Mouse (Mus musculus): ENCODE measurements around the gene Ikzf3.

Gene Ikzf3

DNA sequence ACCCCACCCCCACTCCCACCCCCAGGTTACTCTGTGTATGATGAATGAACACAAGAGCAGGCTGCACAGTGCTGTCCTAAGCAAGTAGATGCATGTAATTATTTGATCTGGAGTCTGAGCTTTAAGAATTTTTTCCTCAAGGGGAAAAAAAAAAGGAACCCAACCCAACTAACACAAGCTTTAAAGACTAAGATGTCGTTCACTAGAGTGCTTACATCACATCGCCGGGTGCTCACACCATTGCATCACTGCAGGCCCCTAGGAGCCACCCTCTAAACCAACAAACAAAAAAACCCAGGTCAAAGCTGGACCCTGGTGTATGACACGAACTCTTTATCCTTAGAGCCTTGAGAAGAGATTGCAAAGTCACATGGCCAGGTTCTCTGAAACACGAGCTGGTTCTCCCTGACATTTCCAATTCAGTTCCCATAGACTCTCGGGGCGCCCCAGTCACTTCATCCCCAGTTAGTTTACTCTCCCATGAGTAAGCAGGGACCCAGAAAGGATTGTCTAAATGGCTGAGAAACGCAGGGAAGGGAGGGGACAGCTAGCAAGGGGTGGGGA lies 71.8 kb downstream of the Ikzf3 start:
- DNase-seq (ENCODE audit: low spot score) = no peak

DNA sequence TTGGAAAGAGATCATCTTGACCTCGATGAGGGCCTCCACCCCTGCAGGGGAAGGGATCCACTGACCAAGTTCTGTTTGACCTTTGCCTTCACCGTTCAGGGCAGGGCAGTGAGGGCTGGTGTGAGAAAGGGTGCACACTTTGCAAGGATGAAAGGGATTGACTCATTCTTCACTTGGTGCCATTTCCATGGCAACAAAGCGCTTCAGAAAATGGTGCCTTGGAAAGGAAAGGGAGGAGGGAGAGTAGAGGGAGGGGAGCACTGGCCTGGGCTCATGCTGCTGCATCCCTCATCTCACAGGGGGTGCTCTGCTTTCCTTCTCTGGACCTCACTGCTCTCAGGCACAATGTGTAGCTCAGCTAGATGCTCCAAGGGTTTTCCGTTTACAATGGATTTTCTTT lies 73.1 kb downstream of the Ikzf3 start:
- DNase-seq (ENCODE audit: low spot score) = no peak

DNA sequence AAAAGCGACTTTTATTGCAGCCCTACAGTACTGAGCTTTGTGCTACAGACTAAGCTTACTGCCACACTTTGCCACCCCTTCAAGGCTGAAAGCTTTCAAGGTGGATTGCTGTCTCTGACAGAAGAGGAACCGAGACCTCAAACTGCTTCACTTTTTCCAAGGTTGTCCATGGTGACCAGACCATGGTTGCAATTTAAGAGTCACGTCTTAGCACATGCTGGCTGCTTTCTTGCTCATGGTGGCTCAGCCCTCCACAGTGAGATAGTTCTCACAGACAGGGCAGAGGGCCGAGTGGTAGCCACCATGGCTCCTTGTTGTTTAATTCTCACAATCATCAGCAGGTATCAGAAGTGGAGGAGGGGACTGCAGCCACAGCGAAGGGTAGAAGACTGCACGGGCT lies 75.0 kb downstream of the Ikzf3 start:
- no peak for DNase-seq (ENCODE audit: low spot score)

DNA sequence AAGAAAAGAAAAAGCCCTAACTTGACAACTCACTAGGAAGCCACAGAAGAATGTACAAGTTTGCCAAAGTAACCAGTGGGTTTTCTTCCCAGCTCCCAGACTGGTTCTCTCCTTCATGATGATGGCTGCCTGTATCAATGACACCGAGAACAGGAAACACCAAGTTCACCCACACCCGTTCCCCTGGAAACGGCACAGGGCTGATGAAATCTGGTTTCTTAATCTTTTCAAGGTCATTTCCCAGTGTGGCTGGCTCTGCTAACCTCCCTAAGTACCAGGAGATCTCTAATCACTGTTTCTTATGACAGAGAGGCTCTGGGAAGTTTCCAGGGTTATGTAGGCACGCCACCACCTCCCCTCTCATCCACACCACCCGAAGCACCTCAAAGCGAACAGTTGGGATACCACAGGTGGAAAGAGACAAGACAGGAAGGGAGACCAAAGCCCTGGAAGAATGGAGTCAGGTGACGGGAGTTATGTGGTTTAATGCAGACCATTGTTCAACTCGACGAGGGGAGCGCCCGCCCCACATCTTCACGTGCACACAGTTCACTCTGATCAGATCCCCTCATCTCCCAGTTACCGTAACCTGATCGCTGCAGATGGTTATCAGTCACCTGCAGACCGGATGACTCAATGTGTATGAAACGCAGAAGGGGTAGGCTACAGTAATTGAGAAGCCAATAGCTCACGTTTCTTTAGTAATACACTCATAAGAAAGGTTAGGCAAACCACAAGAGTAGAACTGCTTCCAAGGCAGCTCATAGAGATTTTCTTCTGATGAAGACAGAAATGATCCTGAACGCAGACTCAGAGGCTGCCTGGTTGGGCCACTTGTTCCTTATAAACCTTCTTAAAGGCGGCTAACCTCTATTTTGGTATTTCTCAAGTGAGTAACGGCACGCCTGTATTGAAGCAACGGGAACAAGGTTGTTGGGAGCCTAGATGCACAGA lies 75.8 kb downstream of the Ikzf3 start:
- DNase-seq (ENCODE audit: low spot score) = peak; percentile 68

DNA sequence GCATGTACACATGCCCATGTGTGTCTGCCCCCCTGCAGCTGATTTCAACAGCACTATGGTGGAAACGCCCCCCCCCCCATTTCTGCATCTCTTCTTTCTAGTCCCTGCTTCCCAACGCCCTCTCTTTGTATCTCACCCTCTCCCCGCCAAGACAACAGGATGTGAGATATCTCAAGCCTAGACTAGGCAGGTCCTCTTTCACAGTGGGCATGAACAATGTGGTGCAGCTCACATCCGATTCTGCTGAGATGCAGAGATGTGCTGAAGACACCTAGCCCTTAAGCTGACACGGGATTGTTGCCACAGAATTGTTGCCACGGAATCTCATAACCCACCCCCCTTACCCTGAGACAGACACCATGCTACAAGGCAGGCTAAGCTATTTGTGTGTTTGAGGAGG lies 81.3 kb downstream of the Ikzf3 start:
- no peak for DNase-seq (ENCODE audit: low spot score)

DNA sequence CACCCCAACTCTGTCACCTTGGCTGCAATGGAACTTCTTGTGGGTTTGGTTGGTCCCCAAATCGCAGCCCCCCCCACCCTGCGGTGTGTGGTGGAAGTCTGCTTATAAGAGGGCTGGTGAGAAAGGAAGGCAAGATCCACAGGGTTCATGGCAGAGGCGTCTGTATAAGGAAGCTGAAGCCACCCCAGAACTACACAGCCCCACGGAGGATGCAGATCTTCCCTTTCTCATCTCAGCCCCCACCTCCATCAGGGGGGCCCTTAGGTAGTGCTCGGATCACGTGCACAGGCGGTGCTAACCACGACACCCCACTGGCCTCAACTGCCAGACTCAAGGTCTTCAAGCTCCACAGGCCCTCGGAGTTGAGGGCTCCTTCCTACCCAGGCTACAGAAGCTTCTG lies 81.9 kb downstream of the Ikzf3 start:
- DNase-seq (ENCODE audit: low spot score) = no peak

DNA sequence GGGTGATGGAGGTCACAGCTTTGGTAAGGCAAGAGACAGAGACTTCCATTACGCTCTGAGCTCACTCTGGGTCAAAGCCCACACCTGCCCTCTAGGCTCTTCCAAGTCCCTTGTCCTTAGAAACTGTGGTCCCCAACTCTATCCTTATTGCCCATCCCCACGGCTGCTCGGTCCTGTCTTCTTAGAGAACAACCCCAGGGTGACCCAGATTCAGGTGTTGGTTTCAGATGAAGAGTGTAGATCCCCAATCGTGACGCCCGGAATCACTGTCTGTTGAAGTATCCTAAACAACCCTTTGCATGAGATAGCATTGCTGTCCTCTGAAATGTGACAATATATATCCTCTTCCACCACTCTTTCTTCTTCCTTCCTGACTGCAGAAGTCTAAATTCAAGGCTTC lies 83.6 kb downstream of the Ikzf3 start:
- DNase-seq (ENCODE audit: low spot score) = no peak

DNA sequence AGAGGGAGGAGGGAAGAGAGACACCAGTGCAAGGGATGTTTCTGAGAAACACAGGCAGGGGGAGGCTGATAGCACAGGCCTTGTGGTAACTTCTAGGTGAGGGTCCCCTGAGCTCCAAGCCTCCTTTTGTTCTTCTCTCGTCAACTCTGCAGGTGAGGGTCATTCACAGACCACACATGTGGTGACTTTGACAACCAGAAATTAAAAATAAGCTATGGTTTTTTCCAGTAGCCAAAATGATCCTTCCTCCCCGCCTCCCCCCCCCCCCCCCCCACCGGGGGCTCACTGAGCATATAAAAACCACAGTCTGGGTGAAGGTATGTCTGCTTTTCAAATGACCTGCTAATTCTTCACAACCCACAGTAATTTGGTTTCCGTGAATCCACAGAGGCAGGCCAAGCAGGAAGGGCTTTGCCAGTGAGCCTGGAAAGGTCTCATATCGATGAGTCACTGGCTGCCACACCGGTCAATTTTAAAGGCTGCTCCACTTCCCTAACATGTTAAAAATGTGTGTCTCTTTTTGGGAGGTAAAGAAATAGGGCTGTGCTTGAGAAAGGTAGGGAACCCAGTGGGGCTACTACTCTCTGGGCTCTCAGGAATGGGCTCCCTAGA lies 84.6 kb downstream of the Ikzf3 start:
- no peak for DNase-seq (ENCODE audit: low spot score)

DNA sequence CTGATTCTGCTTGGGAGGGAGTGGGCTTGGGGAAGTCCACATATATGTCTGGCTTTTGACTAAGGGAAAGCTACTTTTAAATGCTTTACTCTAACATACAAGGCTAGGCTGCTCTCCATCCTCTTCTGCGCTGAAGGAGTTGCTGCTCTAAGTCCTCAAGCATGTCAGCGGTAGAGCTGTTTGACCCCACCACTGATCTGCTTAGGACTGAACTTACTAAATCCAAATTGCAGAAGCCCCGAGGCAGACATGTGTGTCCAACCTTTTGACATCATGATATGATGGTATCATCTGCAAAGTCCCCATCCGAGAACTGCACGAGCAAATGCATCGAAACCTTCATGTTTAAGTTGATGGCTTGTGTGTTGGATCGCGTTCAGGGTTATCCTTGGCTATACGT lies 86.0 kb downstream of the Ikzf3 start:
- DNase-seq (ENCODE audit: low spot score) = no peak

DNA sequence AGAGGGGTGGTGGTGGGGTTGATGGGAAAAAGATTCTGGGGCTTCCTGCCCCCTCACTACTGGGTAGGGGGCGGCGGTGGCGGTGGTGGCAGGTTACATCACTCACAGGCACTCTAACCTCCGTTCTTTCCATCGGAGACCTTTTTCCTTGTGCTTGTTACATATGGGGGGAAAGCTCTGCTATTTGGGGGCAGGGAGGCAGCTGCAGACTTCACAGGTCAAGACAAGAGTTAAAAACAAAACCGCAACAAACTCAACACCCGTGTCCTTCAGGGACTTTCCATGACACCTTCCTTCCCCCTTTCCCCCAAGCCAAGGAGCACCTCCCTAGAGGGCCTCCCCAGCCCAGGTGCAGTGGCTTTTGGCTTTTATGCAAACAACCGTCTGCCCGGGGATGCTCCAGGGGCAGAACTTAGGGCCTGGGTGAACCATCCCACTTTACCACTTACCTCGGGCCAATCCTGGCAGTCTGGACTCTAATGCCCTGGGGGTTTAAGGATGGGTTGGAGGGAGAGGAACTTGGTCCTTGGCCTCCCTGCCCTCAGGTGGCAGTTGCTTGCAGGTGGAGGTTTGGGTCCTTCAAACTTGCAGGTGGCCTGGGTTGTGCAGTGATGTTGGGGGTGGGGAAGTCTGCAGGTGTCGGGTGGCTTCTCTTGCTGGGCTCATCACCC lies 86.6 kb downstream of the Ikzf3 start:
- no peak for DNase-seq (ENCODE audit: low spot score)

DNA sequence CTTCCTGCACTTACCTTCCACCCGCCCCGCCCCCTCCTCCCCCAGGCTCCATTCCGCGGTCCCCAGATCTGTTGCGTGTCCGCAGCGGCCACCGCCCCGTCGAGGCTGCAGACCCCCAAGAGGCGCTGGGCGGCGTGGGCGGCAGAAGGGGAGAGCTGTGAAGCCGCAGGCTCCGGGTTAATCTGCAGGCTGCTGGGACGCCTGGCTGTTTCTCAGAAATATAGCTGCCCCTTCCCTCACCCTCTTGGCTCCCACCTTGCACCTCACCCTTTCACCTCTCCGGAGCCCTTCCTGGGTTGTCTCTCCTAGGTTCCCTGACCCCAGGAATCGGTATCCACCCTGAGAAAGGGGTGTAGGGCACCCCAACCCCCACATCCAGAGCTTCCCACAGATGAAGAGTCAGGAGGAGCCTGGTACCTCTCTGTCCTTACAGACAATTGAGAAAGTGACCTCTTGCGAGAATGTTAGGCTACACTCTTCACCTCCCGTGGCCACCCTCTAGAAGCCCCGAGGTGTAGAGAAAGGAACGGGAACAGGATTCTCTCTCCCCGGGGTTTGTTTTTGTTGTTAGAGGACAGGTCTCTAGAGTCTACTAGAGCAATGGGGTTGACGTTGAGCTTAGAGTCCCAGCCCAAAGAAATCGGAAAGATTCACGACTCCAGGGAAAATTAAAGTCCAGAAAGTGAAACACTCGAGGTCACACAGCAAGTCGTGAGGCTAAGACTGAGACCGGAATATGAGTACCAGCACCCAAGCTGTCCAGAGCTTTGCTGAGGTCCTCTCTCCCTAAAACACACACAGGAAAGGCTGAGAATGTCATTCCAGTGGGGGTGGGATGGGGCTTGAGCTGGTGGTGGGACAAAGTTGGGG lies 87.5 kb downstream of the Ikzf3 start:
- no peak for DNase-seq (ENCODE audit: low spot score)

DNA sequence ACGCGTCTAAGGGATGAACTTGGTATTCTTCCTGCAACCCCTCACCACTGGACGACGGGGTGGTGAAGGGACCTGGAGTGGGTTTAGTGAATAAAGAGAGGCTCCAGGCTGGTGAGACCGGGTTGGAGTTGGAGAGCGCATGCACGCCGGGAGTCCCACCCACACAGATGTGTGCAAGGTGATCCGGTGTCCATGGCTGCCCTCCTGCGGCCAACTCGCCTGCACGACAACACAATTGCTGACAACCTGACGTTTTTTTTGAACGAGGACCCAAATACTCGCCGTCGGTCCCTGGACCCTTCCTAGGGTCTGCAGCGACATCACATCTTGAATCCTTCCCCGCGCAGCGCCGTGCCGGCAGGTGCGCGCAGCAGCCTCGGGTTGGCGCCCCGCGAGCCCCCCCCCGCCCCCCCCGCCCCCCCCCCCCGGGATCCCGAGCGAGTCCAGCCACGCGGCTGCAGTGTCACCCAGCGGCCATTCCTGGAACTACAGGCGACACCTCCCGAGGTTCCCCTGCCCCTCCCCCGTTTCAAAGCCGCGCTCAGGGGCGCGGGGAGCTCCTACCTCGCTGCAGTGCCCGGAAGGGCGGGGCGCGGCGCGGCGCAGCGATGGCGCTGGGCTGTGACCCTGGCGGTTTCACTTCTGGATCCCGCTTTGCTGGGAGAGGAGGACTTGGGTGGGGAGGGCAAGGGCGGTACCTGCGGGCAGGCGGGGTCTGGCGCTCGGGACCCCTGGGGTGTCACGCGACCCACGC lies 88.3 kb downstream of the Ikzf3 start:
- peak; percentile 94 for DNase-seq (ENCODE audit: low spot score)

DNA sequence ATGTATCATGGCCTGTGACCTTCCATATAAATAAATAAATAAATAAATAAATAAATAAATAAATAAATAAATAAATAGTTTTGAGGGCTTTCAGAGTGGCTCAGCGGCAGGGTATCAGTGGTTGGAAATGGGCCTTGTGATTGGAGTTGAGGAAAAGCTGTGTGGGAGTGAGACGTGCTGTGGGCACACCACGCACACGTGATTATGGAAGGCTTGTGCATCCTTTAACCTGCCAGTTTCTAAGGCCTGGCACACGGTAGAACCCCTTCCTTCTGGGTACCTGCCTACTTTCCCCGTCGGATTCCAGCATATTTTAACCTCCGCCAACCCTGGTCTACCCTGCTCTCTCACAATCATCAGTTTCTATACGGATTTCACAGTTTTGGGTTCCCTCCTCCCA lies 88.9 kb downstream of the Ikzf3 start:
- no peak for DNase-seq (ENCODE audit: low spot score)

DNA sequence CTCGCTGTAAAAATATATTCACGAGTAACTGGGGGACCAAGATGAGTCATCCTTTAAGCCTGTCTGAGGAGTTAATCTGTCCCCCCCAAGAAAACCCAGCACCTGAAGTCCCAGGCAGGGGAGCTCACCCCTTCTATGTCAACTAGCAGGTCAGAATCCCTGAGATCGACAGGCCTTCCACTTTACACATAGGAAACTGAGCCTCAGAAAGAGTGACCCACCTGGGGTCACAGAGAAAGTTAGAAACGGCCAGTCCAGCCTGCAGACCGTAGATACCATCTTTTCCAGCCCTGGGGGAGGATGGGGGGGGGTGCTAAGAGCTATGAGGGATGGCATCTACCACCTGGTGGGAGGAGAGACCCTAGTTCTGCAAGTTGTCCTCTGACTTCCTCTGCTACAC lies 89.3 kb downstream of the Ikzf3 start:
- no peak for DNase-seq (ENCODE audit: low spot score)

DNA sequence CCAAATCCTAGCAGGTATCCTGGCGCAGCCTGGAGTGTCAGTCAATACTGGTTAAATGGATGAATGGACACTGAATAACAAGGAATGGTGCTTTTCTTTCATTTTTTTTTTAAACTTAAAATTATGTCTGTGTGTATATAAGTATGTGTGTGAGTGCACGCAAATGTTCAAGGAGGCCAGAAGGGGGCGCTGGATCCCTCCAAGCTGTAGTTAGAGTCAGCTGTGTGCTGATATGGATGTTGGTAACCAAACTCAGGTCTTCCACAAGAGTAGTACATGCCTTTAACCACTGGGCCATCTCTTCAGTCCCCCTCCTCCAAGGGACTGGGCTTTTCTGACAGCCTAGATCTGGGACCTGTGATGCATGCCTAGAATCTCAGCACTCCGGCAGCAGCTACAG lies 90.3 kb downstream of the Ikzf3 start:
- no peak for DNase-seq (ENCODE audit: low spot score)

DNA sequence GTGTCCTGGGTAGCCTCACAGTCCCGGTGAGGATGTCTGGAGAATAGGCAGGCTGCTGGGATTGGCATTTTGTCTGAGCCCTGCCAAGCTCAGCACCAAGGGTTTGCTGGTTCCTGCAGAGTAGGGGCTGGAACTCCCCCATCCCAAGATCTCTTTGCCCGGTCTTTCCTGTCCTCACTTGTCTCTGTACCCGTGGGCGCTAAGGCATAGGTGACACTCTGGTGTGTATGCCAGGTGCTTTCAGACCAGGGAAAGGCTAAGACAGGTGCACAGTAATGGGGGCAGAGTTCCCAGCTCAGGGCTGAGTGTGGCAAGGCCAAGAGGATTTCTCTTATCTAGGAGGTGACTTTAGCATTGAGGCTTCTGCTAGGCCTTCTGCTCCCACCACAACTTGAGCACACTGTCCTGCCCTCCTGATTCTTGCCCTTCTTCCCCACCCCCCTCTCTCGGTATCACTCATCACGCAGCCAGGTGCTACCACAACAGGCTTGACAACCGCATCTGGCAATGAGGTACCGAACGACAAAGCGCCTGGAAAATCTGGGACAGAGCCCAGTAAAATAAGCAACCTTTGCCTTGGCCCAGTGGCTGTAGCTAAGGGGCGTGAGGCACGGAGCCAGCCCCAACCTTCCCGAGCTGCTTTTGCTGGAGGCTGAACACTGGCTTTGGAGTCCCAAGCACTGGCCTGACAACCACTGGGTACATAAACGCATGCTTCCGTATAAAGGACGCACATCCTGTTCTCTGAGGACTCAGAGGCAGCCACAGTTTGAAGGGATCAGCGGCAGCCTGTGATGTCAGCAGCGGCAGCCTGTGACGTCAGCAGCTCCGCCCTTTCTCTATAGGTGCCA lies 95.7 kb downstream of the Ikzf3 start:
- no peak for DNase-seq (ENCODE audit: low spot score)

DNA sequence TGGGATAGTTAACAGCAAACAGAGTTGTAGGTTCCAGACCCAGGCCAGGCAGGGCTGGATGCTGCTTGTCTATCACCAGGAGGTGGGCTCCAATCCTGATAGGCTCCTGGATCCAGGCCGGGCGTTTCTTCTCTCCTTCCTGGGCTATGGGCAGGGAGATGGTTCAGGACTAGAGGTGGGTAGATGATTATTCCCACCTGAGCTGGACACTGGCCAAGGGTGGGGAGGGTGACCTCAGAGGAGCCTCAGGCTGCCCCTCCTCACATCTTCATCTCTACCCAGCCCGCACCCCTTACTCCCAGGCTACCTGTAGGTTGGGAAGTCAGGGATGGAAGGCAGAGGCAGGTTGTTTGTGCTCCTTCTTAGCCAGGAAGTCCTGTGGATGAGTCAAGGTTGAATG lies 96.4 kb downstream of the Ikzf3 start:
- DNase-seq (ENCODE audit: low spot score) = no peak

DNA sequence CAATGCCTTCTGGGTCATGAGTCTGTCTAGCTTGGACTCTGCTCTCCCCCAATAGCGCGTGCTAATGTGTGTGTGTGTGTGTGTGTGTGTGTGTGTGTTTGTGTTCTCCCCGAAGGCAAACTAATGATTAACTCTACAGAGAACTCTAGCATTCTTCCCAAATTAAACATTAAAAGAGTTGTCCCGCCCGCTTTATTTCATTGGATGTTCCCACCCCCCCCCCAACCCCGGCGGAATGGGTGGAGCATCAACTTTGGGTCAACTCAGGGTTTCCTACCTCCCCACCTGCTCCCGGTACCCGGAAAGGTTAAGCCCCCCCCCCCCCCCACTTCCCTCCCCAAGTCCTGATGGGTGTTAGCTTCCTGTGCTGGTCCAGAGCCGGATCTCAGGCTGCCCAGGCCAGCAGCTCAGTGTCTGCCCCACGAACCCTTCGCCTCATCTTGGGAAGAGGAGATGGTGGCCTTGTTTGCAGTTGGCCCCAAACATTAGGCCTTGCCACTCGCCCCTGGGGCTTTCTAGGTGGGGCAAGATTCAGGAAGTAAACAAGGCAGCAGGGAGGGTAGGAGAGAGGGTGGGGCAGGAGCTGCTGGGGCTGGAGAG lies 97.5 kb downstream of the Ikzf3 start:
- peak; percentile 55 for DNase-seq (ENCODE audit: low spot score)

DNA sequence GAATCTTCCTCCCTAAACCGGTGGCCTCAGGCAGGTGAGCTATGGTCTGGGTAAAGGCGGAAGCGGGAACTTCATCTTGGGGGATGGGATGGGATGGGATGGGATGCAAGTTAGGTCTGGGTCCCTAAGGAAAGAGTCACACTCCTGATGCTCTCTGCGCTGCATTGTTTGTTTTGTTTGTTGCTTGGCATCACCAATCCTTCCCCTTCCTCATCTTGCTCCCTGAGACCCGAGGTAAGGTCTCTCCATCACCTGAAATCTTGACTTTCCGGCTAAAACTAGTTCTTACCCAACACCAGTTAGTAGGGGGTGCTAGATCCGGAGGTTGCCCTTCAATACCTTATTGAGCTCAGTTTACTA lies 98.4 kb downstream of the Ikzf3 start:
- DNase-seq (ENCODE audit: low spot score) = no peak

Measured in urinary bladder, postnatal 14 days (tissue).